Mouse (Mus musculus) C2C12 (cell line): ENCODE measurements around the gene Gm11983. TPM values are rescaled to one million over a fixed set of nuclear protein-coding genes. Genes with fewer than 3 reads are reported as not detected.
"Not testable (repeated sequence)": the region's sequence is repeated elsewhere in the genome, so short reads cannot be mapped to it uniquely, and the experiment has no call there.

Experiments
- H3K27me3 ChIP-seq: one replicate; pipeline ENCODE4 v1.6.1; 2011; ENCODE audit not compliant: control insufficient read depth, insufficient read depth, insufficient read length
- H3K36me3 ChIP-seq: one replicate; pipeline ENCODE4 v1.6.1; 2011; ENCODE audit not compliant: control insufficient read depth, insufficient read depth
- H3K4me3 ChIP-seq: one replicate; pipeline ENCODE4 v1.5.1; 2011; ENCODE audit warnings: mild to moderate bottlenecking, control low read depth; ENCODE audit not compliant: poor library complexity, insufficient read depth, severe bottlenecking
- H3K79me2 ChIP-seq: one replicate; pipeline ENCODE4 v1.6.1; 2011; ENCODE audit not compliant: control insufficient read depth, insufficient read depth
- H3K79me3 ChIP-seq: one replicate; pipeline ENCODE4 v1.6.1; 2011; ENCODE audit warnings: low read depth, control low read depth
- H3ac ChIP-seq: one replicate; pipeline ENCODE3; 2011; ENCODE audit warnings: low read depth; ENCODE audit not compliant: control insufficient read depth, insufficient read length
- CEBPB ChIP-seq: IDR thresholded peaks from one replicate; pipeline ENCODE4 v1.6.1; 2011; ENCODE audit warnings: low read depth, mild to moderate bottlenecking, control low read depth, moderate library complexity
- CTCF ChIP-seq: IDR thresholded peaks from one replicate; pipeline ENCODE4 v1.5.1; 2011; ENCODE audit not compliant: control insufficient read depth, insufficient read depth, insufficient read length
- FOSL1 ChIP-seq: IDR thresholded peaks from one replicate; pipeline ENCODE4 v1.8.0; 2011; ENCODE audit warnings: mild to moderate bottlenecking, low read length; ENCODE audit not compliant: poor library complexity, insufficient read depth, severe bottlenecking
- MAX ChIP-seq: IDR thresholded peaks from one replicate; pipeline ENCODE4 v1.6.1; 2011; ENCODE audit warnings: mild to moderate bottlenecking, control low read depth
- MYOD1 ChIP-seq: IDR thresholded peaks from one replicate; pipeline ENCODE4 v1.6.1; 2011; ENCODE audit warnings: low read depth; ENCODE audit not compliant: control insufficient read depth, insufficient read length
- MYOG ChIP-seq: IDR thresholded peaks from one replicate; pipeline ENCODE4 v1.6.1; 2011; ENCODE audit not compliant: control insufficient read depth, insufficient read length; ENCODE audit errors: extremely low read depth
- USF1 ChIP-seq: IDR thresholded peaks from one replicate; pipeline ENCODE4 v1.6.1; 2011; ENCODE audit warnings: low read depth, mild to moderate bottlenecking, control low read depth, moderate library complexity
- polyA plus RNA-seq: library from polyadenylated mRNA; unstranded; fragments of >200 nt; fragmentation: generic; extraction: Trizol; gene quantifications from one replicate; pipeline ENCODE4 v1.2.1, GENCODE M21; 2012; ENCODE audit warnings: missing spikeins

Gm11983 gene
- polyA plus RNA-seq, 1 experiment = not detected

DNA sequence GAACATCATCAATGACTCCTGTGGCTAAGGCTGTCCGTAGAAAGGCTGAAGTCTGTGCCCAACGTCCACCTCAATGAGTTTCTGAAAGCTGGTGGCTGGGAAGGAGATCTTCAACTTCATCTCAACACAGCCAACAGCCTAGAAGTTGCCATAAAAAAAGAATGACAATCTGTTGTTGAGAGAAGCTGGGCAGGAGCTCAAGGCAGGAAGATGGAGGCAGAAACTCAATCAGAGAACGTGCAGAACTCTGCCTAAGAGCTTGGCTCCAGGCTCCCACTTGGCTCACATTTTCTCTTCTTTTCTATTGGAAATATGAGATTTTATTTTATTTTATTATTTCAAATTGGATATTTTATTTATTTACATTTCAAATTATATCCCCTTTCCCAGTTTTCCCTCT lies 24.7 kb upstream of the Gm11983 start:
- TF ChIP-seq CTCF (no peak), CEBPB (no peak), MYOG (no peak), MAX (no peak), MYOD1 (no peak), USF1 (no peak), FOSL1 (no peak)
- H3ac ChIP-seq = no peak overlapping the region
- no peak overlapping the region for H3K4me3 ChIP-seq
- H3K27me3 ChIP-seq = peaks cover 4% of the 10 kb centered on the region
- no peaks in the 10 kb centered on the region for H3K79me2 ChIP-seq
- no peaks in the 10 kb centered on the region for H3K36me3 ChIP-seq
- H3K79me3 ChIP-seq = no peaks in the 10 kb centered on the region

DNA sequence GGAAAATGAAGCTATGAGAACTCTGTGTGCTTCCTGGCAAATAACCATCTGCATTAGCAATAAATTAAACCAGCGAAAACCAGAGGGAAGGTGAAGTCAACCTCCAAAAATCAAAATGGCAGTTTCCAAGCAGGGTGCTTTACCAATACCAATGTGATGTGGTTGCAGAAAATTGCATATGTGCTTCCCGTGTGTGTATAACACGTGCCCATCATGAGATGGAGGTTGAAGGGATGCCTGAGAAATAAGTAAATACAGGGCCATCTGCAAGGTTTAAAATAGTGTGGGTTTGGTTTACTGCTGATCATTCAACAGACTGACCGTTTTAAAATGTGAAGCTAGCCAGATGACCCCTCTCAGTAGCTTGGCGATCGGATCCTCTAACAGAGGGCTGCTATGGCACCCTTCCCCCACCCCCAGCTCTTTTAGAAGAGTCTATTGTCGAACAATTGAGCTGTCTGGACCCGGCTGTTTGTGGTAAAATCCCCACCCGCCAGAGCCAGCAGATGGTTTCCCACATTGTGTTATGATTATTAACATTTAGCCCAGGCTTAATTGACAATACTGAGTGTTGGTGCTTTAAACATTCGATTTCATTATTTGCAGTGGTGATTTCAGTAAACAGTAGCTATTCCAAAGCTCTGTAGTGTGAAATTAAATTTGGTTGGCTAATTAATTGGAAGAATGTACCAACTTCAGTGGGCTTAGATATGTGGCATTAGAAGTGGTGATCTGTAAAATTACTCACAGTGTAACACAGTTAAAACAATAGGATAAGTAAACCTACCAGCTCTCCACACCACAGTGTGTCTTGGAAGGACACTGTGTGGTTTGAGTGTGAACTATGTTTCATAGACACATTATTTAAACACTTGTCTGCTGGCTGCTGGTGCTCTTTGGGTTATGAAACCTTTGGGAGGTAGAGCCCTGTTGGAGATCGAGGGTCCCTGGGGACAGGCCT lies 22.7 kb upstream of the Gm11983 start:
- no peak overlapping the region for H3K4me3 ChIP-seq
- no peaks in the 10 kb centered on the region for H3K79me3 ChIP-seq
- TF ChIP-seq USF1 (no peak), CEBPB (no peak), MYOG (no peak), MAX (no peak), CTCF (no peak), FOSL1 (no peak), MYOD1 (no peak)
- no peaks in the 10 kb centered on the region for H3K36me3 ChIP-seq
- H3ac ChIP-seq = no peak overlapping the region
- H3K79me2 ChIP-seq = no peaks in the 10 kb centered on the region
- peaks cover 4% of the 10 kb centered on the region for H3K27me3 ChIP-seq

DNA sequence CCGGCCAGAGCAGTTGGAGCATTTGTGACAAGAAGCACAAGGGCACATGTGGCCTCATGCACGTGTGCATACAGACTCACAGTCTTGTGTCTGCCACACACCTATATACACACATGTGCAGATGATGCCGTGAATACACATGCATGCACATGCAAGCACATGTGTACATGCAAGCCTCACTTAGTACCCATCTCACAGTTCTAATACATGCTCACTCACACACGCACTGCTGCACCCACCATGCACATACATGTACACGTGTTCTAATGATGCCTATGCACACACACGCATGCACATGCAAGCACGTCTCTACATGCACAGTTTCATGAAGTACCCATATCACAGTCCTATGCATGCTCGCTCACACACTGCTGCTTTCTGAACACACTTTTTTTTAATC lies 21.6 kb upstream of the Gm11983 start:
- Histone ChIP-seq H3K4me3 (no peak overlapping the region), H3K36me3 (no peaks in the 10 kb centered on the region), H3K79me2 (no peaks in the 10 kb centered on the region), H3ac (no peak overlapping the region), H3K79me3 (no peaks in the 10 kb centered on the region), H3K27me3 (peaks cover 4% of the 10 kb centered on the region)
- TF ChIP-seq USF1 = no peak
- no peak for TF ChIP-seq MAX
- TF ChIP-seq MYOD1 = no peak
- TF ChIP-seq MYOG = no peak
- no peak for TF ChIP-seq CTCF
- no peak for TF ChIP-seq FOSL1
- no peak for TF ChIP-seq CEBPB

DNA sequence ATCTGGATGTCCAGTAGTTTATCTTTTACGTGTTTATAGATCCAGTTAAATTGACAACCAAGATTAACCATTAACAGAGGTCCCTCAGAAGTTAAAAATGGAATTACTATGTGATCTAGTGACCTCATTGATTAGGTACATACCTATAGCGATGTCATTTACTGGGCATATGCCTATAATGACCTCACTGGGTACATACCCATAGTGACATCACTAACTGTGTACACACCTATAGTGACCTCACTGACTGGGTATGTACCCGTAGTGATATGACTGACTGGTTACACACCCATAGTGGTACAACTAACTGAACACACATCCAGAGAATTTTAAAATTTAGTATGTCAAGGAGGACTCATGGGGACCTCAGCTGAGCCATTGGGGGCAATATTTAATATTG lies 18.5 kb upstream of the Gm11983 start:
- H3ac ChIP-seq = no peak overlapping the region
- no peaks in the 10 kb centered on the region for H3K79me2 ChIP-seq
- no peak overlapping the region for H3K4me3 ChIP-seq
- no peaks in the 10 kb centered on the region for H3K79me3 ChIP-seq
- TF ChIP-seq CTCF = no peak
- H3K27me3 ChIP-seq = peaks cover 4% of the 10 kb centered on the region
- H3K36me3 ChIP-seq = no peaks in the 10 kb centered on the region

DNA sequence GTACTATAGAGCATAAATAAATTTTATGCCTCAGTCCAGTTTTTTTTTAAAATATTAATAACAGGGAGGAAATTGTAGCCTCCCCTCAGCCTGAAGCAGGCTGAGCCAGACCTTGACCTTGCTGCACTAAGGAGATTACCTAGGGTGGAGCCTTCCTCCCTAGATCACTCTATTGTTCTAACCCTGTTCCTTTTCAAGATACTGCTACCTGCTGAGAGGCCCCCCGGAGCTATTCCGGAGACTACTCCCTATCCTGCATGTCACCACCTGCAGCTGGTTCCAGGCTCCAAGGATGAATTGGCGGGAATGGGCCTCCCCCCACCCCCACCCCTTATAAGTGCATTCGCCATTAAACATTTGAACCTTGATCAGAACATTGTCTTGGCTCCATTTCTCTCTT lies 15.9 kb upstream of the Gm11983 start:
- not testable (repeated sequence) for H3K4me3 ChIP-seq, H3ac ChIP-seq, H3K36me3 ChIP-seq, H3K79me2 ChIP-seq, H3K27me3 ChIP-seq, H3K79me3 ChIP-seq

DNA sequence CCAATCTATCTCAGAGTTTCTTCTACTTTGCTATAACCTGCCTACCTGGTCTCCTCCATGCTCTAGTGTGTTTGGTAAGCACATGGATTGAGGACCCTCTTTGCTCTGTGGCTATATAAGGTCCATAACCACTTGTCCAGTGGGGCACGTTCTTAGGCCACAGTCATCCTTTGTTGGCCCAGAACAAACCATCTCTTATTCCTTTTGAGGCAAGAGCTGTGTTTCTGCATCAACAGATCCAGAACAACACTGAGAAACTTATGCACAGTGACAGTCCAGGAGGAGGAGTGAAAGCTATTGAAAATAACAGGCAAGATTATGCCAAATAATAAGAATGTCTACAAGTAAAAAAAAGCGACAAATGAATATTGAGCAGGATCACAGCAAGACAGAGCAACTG lies 6.4 kb upstream of the Gm11983 start:
- H3K27me3 ChIP-seq = no peaks in the 10 kb centered on the region
- H3K4me3 ChIP-seq = no peak overlapping the region
- TF ChIP-seq CTCF (no peak), MYOD1 (no peak), USF1 (no peak), MYOG (no peak), CEBPB (no peak), MAX (no peak), FOSL1 (no peak)
- no peaks in the 10 kb centered on the region for H3K79me2 ChIP-seq
- H3K36me3 ChIP-seq = no peaks in the 10 kb centered on the region
- H3K79me3 ChIP-seq = no peaks in the 10 kb centered on the region
- H3ac ChIP-seq = no peak overlapping the region

DNA sequence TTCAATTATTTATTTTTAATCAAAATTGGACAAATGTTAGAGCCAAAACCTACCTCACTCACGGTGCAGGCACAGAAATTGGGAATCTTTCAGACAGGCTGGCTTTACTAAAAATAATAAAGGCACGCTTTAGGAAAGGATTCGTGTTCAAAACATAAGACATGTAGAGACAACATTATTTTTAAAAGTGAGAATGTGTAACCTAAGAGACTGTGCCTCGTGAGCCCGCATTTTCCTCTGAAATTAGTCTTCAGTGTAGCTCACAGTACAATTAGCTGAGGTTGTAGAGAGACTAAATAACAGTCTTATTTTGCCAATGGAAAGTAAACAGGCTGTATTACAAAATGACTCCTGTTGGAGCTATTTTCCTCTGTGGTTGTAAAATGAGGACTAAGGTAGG lies 4.7 kb upstream of the Gm11983 start:
- Histone ChIP-seq H3K79me3 (no peaks in the 10 kb centered on the region), H3K4me3 (no peak overlapping the region), H3K27me3 (no peaks in the 10 kb centered on the region), H3K36me3 (no peaks in the 10 kb centered on the region), H3ac (no peak overlapping the region), H3K79me2 (no peaks in the 10 kb centered on the region)
- no peak for TF ChIP-seq USF1
- no peak for TF ChIP-seq MAX
- TF ChIP-seq CEBPB = no peak
- TF ChIP-seq MYOD1 = no peak
- TF ChIP-seq CTCF = no peak
- TF ChIP-seq MYOG = no peak
